Mouse (Mus musculus) ES-E14 (cell line): ENCODE measurements around the gene Cep128.

Source experiments
- HCFC1 ChIP-seq: IDR thresholded peaks from 2 replicates; pipeline ENCODE4 v1.6.1; 2012; ENCODE audit warnings: low read length, inconsistent platforms, borderline replicate concordance; ENCODE audit not compliant: insufficient read depth
- MAFK ChIP-seq: IDR thresholded peaks from 2 replicates; pipeline ENCODE4 v1.6.1; 2014; ENCODE audit warnings: mild to moderate bottlenecking, low read depth, low read length, inconsistent platforms; ENCODE audit not compliant: insufficient read depth

DNA sequence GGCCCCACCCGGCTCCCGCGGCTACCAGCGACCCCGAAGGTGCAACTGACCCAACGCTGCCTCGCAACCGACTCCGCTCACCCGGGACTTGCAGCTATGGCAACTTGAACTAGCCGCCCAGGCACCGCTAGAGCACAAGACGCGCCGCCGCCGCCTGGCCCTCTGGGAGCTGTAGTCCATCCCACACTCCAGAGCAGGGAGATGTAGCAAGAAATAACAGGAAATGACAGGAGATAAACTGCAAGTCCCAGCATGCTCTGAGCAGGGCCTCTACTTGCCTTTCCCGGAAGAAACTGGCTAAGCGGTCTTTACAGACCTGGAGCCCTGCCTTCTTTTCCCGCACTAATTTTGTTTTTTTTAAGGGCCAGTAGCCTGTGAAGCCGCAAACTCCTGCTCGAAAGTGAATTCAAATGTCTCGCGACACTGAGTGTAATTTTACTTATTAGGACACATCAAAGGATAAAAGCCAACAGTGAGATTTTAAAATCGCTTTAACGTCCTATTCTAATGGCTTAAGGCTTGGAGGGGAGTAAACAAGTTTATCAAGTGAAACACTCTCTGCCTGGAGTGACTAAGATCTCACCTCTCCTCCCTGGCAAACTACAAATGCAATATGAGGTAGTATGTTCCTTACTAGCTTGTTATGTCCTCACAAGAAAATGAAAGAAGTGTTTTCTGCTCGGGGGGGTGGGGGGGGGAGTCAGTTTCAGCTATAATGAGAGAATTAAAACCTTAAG, at the start of gene Cep128, which contains the start of gene Tshr:
- peak; percentile 99 for TF ChIP-seq HCFC1
- TF ChIP-seq MAFK, result no peak
